Mouse (Mus musculus): Measurements from ENCODE around the gene Podxl. TPM values are rescaled to one million over a fixed set of nuclear protein-coding genes. Genes with fewer than 3 reads are reported as not detected.
A peak's percentile ranks its signal among the peaks of the same experiment; 100 is the strongest.

The Podxl gene
- polyA plus RNA-seq, 1 experiment = 149 TPM

DNA sequence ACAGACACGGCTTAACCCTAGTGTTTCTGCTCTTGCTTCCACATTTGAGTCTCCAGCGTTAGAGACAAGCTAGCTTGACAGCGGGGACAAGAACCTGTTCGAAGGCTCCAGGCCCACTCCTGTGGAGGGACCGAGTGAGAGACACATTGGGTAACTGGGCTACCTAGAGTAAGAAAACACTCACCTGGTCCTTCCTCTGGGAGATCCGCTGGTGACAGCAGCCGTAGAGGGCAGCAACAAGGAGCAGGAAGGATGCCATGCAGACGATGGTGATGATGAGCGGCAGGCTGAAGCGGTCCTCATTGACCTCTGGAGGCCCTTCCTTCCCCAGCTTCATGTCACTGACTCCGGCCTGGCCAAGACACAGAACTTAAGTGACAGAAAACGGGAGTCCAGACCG, 39.7 kb downstream of the Podxl start:
- 71% methylated on average over 13 of the region's 13 CpGs for WGBS
- Histone ChIP-seq H3K27me3 (replicated peaks; ENCODE audit: control insufficient read depth, insufficient read depth, low read length) (no peaks in the 10 kb centered on the region), H3K4me3 (ENCODE audit: insufficient read depth, low read depth, low read length) (no peak overlapping the region), H3K27ac (ENCODE audit: insufficient read depth, low read depth, low read length) (no peak overlapping the region), H3K4me1 (ENCODE audit: control insufficient read depth, insufficient read depth, low read length) (no peaks in the 10 kb centered on the region), H3K36me3 (ENCODE audit: control insufficient read depth, insufficient read depth, low read length) (no peaks in the 10 kb centered on the region)
- no peak for TF ChIP-seq CTCF (conservative IDR thresholded peaks at IDR 0.05; ENCODE audit: insufficient read depth, insufficient read length, low read depth, low read length)
- no peak for TF ChIP-seq POLR2A (IDR thresholded peaks at IDR 0.05; ENCODE audit: low read depth, low read length)
- no peak for DNase-seq

DNA sequence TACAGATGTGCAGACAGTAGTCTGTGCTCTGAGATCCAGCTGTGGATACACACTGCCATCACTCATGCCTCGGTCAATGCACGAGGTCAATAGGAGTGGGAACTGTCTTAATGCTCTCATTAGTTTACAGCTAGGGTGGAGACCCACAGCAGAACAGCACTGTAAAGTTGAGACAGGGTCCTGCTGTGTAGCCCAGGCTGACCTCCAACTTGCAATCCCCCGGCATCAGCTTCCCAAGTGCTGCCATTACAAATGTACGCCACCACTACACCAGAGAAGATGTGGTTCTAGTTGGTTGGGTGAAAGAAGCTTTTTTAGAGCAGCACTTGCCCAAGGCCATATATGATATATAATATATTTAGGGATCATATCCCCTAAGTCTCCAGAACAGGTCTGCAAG, 40.1 kb downstream of the Podxl start:
- 61% methylated on average over 4 of the region's 4 CpGs for WGBS
- TF ChIP-seq POLR2A (IDR thresholded peaks at IDR 0.05; ENCODE audit: low read depth, low read length) (no peak), CTCF (conservative IDR thresholded peaks at IDR 0.05; ENCODE audit: insufficient read depth, insufficient read length, low read depth, low read length) (no peak)
- no peaks in the 10 kb centered on the region for H3K27me3 ChIP-seq (replicated peaks; ENCODE audit: control insufficient read depth, insufficient read depth, low read length)

DNA sequence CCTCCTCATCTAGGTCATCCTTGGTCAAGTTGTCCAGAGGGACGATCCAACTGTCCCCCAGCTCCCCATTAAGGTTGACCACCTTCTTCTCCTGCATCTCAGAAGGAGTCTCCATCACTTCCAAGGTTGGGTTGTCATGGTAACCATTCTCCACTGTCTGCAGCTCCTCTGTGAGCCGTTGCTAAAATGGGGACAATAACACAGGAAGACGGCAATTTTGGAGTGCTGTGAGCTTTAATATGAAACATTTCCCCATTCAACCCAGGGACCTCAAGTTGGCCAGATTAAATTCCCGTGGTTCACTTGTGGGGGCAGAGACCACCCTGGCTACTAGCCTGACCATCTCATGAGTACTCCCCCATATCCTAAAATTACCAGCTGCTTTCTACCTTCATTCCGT, 40.7 kb downstream of the Podxl start:
- H3K4me1 ChIP-seq (ENCODE audit: control insufficient read depth, insufficient read depth, low read length) = no peaks in the 10 kb centered on the region
- no peak overlapping the region for H3K4me3 ChIP-seq (ENCODE audit: insufficient read depth, low read depth, low read length)
- DNase-seq = no peak
- H3K27me3 ChIP-seq (replicated peaks; ENCODE audit: control insufficient read depth, insufficient read depth, low read length) = no peaks in the 10 kb centered on the region
- no peaks in the 10 kb centered on the region for H3K36me3 ChIP-seq (ENCODE audit: control insufficient read depth, insufficient read depth, low read length)
- H3K27ac ChIP-seq (ENCODE audit: insufficient read depth, low read depth, low read length) = no peak overlapping the region
- TF ChIP-seq CTCF (conservative IDR thresholded peaks at IDR 0.05; ENCODE audit: insufficient read depth, insufficient read length, low read depth, low read length) = no peak
- TF ChIP-seq POLR2A (IDR thresholded peaks at IDR 0.05; ENCODE audit: low read depth, low read length) = no peak
- WGBS = 46% methylated on average over 5 of the region's 5 CpGs

More for the DNA sequence above, 40.1 kb downstream of the Podxl start:
- no peaks in the 10 kb centered on the region for H3K36me3 ChIP-seq (ENCODE audit: control insufficient read depth, insufficient read depth, low read length)
- H3K4me1 ChIP-seq (ENCODE audit: control insufficient read depth, insufficient read depth, low read length) = no peaks in the 10 kb centered on the region
- no peak for DNase-seq
- H3K4me3 ChIP-seq (ENCODE audit: insufficient read depth, low read depth, low read length) = no peak overlapping the region
- H3K27ac ChIP-seq (ENCODE audit: insufficient read depth, low read depth, low read length) = no peak overlapping the region

DNA sequence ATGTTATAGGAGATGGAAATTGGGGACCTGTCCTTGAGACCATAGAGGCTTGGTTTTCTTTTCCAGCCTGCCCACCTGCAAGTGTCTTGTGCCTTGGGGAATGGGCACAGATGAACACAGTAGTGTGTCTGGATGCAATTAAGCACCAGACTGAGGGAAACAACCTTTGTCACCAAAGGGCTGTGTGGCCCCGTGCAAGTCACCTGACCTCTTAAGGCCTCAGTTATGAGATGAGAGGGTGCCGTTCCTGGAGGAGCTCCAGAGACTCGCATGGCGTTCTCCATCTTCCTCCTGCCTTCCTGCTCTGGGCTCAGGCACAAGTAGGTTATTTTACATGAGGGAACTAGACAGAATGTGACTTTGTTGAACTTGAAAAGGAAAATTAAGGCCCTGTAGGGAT, 41.3 kb downstream of the Podxl start:
- WGBS = 54% methylated on average over 4 of the region's 4 CpGs
- no peak for TF ChIP-seq POLR2A (IDR thresholded peaks at IDR 0.05; ENCODE audit: low read depth, low read length)
- no peak for TF ChIP-seq CTCF (conservative IDR thresholded peaks at IDR 0.05; ENCODE audit: insufficient read depth, insufficient read length, low read depth, low read length)
- H3K4me3 ChIP-seq (ENCODE audit: insufficient read depth, low read depth, low read length) = no peak overlapping the region
- no peak overlapping the region for H3K27ac ChIP-seq (ENCODE audit: insufficient read depth, low read depth, low read length)
- H3K27me3 ChIP-seq (replicated peaks; ENCODE audit: control insufficient read depth, insufficient read depth, low read length) = no peaks in the 10 kb centered on the region
- no peaks in the 10 kb centered on the region for H3K36me3 ChIP-seq (ENCODE audit: control insufficient read depth, insufficient read depth, low read length)
- H3K4me1 ChIP-seq (ENCODE audit: control insufficient read depth, insufficient read depth, low read length) = no peaks in the 10 kb centered on the region
- no peak for DNase-seq

DNA sequence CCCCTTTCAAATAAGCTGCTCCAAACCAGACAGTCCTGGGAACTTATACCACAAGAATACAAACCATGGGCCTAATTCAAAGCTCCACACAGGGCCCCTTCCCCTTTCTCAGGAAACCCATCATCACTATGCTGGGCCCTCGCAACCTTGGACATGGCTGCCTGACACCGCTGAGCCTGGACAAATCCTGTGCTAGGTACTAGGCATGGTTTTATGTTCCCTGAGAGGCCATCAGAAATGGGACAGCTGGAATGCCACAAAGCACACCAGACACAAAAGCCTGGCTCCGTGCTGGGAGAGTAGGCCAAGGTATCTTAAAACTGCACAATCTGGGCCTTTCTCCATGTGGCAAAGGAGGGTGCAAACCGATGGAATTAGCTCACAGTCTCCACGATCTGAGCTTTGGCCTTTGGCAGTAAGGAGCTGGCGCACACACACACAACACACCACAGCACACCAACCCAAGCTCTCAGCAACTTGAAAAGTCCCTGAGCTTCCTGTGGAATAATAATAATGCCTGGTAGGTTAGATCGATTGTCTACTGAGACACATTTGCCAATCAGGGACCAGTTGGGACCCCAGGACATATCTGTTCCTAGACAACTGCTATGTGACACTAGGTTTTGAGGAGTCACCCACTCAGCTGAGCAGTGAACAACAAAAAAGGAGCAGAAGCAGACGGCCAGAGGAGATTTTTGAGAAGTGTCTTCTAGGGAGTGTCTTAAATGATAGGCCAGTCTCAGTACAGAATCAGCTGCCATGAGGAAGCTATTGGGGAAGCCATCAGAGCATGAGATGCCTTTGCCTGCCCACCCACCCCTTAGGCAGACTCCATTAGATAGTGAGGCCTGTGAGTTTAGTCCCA, 42.1 kb downstream of the Podxl start:
- H3K27ac ChIP-seq (ENCODE audit: insufficient read depth, low read depth, low read length) = no peak overlapping the region
- TF ChIP-seq POLR2A (IDR thresholded peaks at IDR 0.05; ENCODE audit: low read depth, low read length) (no peak), CTCF (conservative IDR thresholded peaks at IDR 0.05; ENCODE audit: insufficient read depth, insufficient read length, low read depth, low read length) (no peak)
- no peak overlapping the region for H3K4me3 ChIP-seq (ENCODE audit: insufficient read depth, low read depth, low read length)
- no peaks in the 10 kb centered on the region for H3K36me3 ChIP-seq (ENCODE audit: control insufficient read depth, insufficient read depth, low read length)
- no peak for DNase-seq
- H3K27me3 ChIP-seq (replicated peaks; ENCODE audit: control insufficient read depth, insufficient read depth, low read length) = no peaks in the 10 kb centered on the region
- WGBS = 67% methylated on average over 8 of the region's 8 CpGs
- H3K4me1 ChIP-seq (ENCODE audit: control insufficient read depth, insufficient read depth, low read length) = no peaks in the 10 kb centered on the region

DNA sequence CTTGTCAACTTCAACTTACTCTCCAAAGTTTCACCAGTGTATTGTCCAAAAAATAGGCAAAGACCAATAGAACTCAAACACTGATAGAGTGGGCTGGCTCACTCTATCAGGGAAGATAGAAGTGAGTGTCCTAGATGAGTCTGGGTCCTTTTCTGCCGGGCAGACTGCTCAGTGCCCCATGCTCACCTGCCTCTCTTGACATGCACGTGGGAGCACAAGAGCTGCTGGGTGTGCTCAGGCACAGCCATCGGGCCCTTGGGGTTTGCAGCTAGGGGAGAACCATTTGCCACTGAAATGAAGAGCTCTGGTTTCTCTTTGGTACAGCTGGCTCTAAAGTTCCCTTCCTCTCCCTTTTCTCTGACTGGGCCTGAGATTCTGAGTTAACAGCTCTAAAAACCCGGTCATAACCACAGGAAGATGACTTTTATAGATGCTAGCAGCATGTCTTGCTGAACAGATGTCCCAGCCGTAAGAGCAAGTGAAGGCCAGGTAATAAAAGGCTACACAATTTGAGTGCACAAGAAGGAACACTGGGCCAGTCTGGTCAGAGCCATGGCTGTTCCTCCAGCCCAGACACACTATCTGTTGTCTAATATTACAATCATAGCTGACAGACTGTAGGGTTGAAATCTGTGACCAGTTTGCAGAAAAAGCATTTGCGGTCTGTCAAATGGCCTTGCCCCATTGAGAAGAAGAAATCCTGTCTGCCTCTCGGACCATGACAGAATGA, 43.1 kb downstream of the Podxl start:
- WGBS = 45% methylated on average over 7 of the region's 7 CpGs
- TF ChIP-seq POLR2A (IDR thresholded peaks at IDR 0.05; ENCODE audit: low read depth, low read length) = no peak
- TF ChIP-seq CTCF (conservative IDR thresholded peaks at IDR 0.05; ENCODE audit: insufficient read depth, insufficient read length, low read depth, low read length) = no peak
- no peak for DNase-seq
- no peaks in the 10 kb centered on the region for H3K27me3 ChIP-seq (replicated peaks; ENCODE audit: control insufficient read depth, insufficient read depth, low read length)
- no peak overlapping the region for H3K4me3 ChIP-seq (ENCODE audit: insufficient read depth, low read depth, low read length)
- no peaks in the 10 kb centered on the region for H3K4me1 ChIP-seq (ENCODE audit: control insufficient read depth, insufficient read depth, low read length)
- H3K27ac ChIP-seq (ENCODE audit: insufficient read depth, low read depth, low read length) = no peak overlapping the region
- H3K36me3 ChIP-seq (ENCODE audit: control insufficient read depth, insufficient read depth, low read length) = 0 out of 2 replicates have a peak, but pooled peaks cover 1% of the 10 kb centered on the region

DNA sequence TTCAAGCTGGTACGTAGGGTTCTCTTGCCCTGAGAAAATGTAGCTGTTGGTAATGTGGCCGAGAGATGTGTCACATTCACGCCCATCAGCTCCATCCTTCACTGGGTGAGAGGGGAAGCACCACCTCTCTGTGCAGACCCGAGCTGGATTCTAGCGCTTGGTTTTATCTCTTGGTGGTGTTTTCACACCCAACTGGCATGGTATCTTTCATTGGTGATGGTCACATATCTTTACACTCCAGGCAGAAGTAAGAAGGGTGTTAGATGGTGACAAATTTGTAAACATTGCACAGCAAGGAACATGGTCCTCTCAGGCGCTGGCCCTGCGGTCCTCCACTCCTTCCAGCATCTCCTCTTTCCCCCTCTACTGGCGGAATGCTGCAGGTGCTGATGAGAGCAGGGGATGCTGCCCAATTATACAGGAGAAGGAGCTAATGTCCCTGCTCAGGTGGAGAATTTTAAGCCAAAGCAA, 44.7 kb downstream of the Podxl start:
- TF ChIP-seq CTCF (conservative IDR thresholded peaks at IDR 0.05; ENCODE audit: insufficient read depth, insufficient read length, low read depth, low read length) (peak; percentile 54), POLR2A (IDR thresholded peaks at IDR 0.05; ENCODE audit: low read depth, low read length) (no peak)
- Histone ChIP-seq H3K4me3 (ENCODE audit: insufficient read depth, low read depth, low read length) (no peak overlapping the region), H3K36me3 (ENCODE audit: control insufficient read depth, insufficient read depth, low read length) (0 out of 2 replicates have a peak, but pooled peaks cover 1% of the 10 kb centered on the region), H3K27me3 (replicated peaks; ENCODE audit: control insufficient read depth, insufficient read depth, low read length) (no peaks in the 10 kb centered on the region), H3K4me1 (ENCODE audit: control insufficient read depth, insufficient read depth, low read length) (no peaks in the 10 kb centered on the region), H3K27ac (ENCODE audit: insufficient read depth, low read depth, low read length) (peak overlapping the region; percentile 75)
- WGBS = 71% methylated on average over 8 of the region's 8 CpGs
- no peak for DNase-seq

Measured in kidney, adult 2 months (tissue).